Mouse (Mus musculus) small intestine, adult 2 months (tissue): Measurements from ENCODE around the gene March8. TPM values are rescaled to one million over a fixed set of nuclear protein-coding genes. Genes with fewer than 3 reads are reported as not detected.

Experiments
- H3K27ac ChIP-seq: fragments of 200-500 bp; 2 replicates; pipeline ENCODE4 v1.5.1; 2012; ENCODE audit warnings: low read depth, low read length, control low read depth, inconsistent platforms; ENCODE audit not compliant: insufficient read depth
- H3K27me3 ChIP-seq: fragments of 200-500 bp; 2 replicates; pipeline ENCODE4 v1.6.1; 2012; ENCODE audit warnings: mild to moderate bottlenecking, moderate library complexity, low read length, inconsistent platforms; ENCODE audit not compliant: control insufficient read depth, insufficient read depth
- H3K36me3 ChIP-seq: fragments of 200-500 bp; 2 replicates; pipeline ENCODE4 v1.6.1; 2012; ENCODE audit warnings: mild to moderate bottlenecking, low read length, control low read depth, inconsistent platforms; ENCODE audit not compliant: control insufficient read depth, insufficient read depth
- H3K4me1 ChIP-seq: fragments of 200-500 bp; 2 replicates; pipeline ENCODE4 v1.6.1; 2012; ENCODE audit warnings: low read length, inconsistent platforms, mixed read lengths; ENCODE audit not compliant: control insufficient read depth, insufficient read depth, insufficient read length
- H3K4me3 ChIP-seq: fragments of 200-500 bp; 2 replicates; pipeline ENCODE4 v1.5.1; 2012; ENCODE audit warnings: low read depth, mild to moderate bottlenecking, control low read depth, inconsistent platforms, low read length, moderate library complexity
- CTCF ChIP-seq: fragments of 200-500 bp; IDR thresholded peaks from 2 replicates; pipeline ENCODE4 v1.5.1; 2012; ENCODE audit warnings: low read depth, mild to moderate bottlenecking, control low read depth, inconsistent platforms, low read length, moderate library complexity, mixed read lengths; ENCODE audit not compliant: insufficient replicate concordance, insufficient read length; ENCODE audit errors: extremely low read depth
- POLR2A ChIP-seq: fragments of 200-500 bp; IDR thresholded peaks from 2 replicates; pipeline ENCODE4 v1.6.1; 2012; ENCODE audit warnings: low read depth, mild to moderate bottlenecking, control low read depth, inconsistent platforms, low read length, moderate library complexity
- WGBS: fragments of 180-500 bp; shearing (Covaris S2); methylation state at CpG from one replicate; pipeline ENCODE4 v1.1.7; 2018; 5-methylcytosine and 5-hydroxymethylcytosine counted together
- polyA plus RNA-seq: library from polyadenylated mRNA; depleted of rRNA; stranded (reverse); fragments of >200 nt; gene quantifications from 2 replicates; pipeline ENCODE4 v1.2.3, GENCODE M21; 2012

Gene March8
- polyA plus RNA-seq, 1 experiment, result 65.1 TPM

GRCm38 (mm10) chr6:116427552-116427951, 89.7 kb downstream of the March8 start:
- no peak overlapping the region for H3K27ac ChIP-seq
- no peaks in the 10 kb centered on the region for H3K36me3 ChIP-seq
- H3K27me3 ChIP-seq, result no peaks in the 10 kb centered on the region
- WGBS, result 77% methylated on average over 3 of the region's 3 CpGs
- H3K4me3 ChIP-seq, result no peak overlapping the region
- TF ChIP-seq CTCF (no peak), POLR2A (no peak)
- H3K4me1 ChIP-seq, result peaks cover 6% of the 10 kb centered on the region; the same call in 1 of the 2 replicates

GRCm38 (mm10) chr6:116428282-116428681, 90.5 kb downstream of the March8 start:
- Histone ChIP-seq H3K27me3 (no peaks in the 10 kb centered on the region), H3K4me3 (no peak overlapping the region), H3K27ac (no peak overlapping the region), H3K36me3 (no peaks in the 10 kb centered on the region), H3K4me1 (peaks cover 6% of the 10 kb centered on the region; the same call in 1 of the 2 replicates)
- TF ChIP-seq POLR2A, result no peak
- TF ChIP-seq CTCF, result peak; percentile 52; the same call in 1 of the 2 replicates
- WGBS, result 53% methylated on average over 5 of the region's 5 CpGs

- 76% methylated on average over 6 of the region's 6 CpGs for WGBS
Measured at GRCm38 (mm10) chr6:116438864-116439263, 101.0 kb downstream of the March8 start.

GRCm38 (mm10) chr6:116439531-116439930, 101.7 kb downstream of the March8 start:
- WGBS, result 62% methylated on average over 6 of the region's 6 CpGs
- Histone ChIP-seq H3K4me3 (no peak overlapping the region), H3K27me3 (no peaks in the 10 kb centered on the region), H3K4me1 (no peaks in the 10 kb centered on the region), H3K36me3 (no peaks in the 10 kb centered on the region), H3K27ac (no peak overlapping the region)
- TF ChIP-seq POLR2A, result no peak
- no peak for TF ChIP-seq CTCF

More at GRCm38 (mm10) chr6:116438864-116439263, 101.0 kb downstream of the March8 start:
- Histone ChIP-seq H3K4me1 (no peaks in the 10 kb centered on the region), H3K36me3 (no peaks in the 10 kb centered on the region), H3K27me3 (no peaks in the 10 kb centered on the region), H3K4me3 (no peak overlapping the region), H3K27ac (no peak overlapping the region)
- TF ChIP-seq CTCF, result no peak
- no peak for TF ChIP-seq POLR2A

- Histone ChIP-seq H3K4me1 (no peaks in the 10 kb centered on the region), H3K27me3 (no peaks in the 10 kb centered on the region), H3K4me3 (no peak overlapping the region), H3K27ac (no peak overlapping the region), H3K36me3 (no peaks in the 10 kb centered on the region)
- 66% methylated on average over 4 of the region's 4 CpGs for WGBS
- TF ChIP-seq POLR2A (no peak), CTCF (no peak)
Measured at GRCm38 (mm10) chr6:116440447-116440846, 102.6 kb downstream of the March8 start.

- 42% methylated on average over 4 of the region's 4 CpGs for WGBS
Measured at GRCm38 (mm10) chr6:116440849-116441248, 103.0 kb downstream of the March8 start.

GRCm38 (mm10) chr6:116455781-116456180, 118.0 kb downstream of the March8 start:
- H3K27ac ChIP-seq, result no peak overlapping the region
- H3K36me3 ChIP-seq, result no peaks in the 10 kb centered on the region
- peaks cover 3% of the 10 kb centered on the region for H3K4me1 ChIP-seq
- 58% methylated on average over 4 of the region's 4 CpGs for WGBS
- H3K4me3 ChIP-seq, result no peak overlapping the region
- 0 out of 2 replicates have a peak, but pooled peaks cover 7% of the 10 kb centered on the region for H3K27me3 ChIP-seq
- TF ChIP-seq CTCF, result no peak

More at GRCm38 (mm10) chr6:116440849-116441248, 103.0 kb downstream of the March8 start:
- Histone ChIP-seq H3K27me3 (no peaks in the 10 kb centered on the region), H3K27ac (no peak overlapping the region), H3K4me1 (no peaks in the 10 kb centered on the region), H3K36me3 (no peaks in the 10 kb centered on the region), H3K4me3 (no peak overlapping the region)
- no peak for TF ChIP-seq POLR2A
- no peak for TF ChIP-seq CTCF
